Mouse (Mus musculus) MEL (cell line): ENCODE results near the gene D630039A03Rik. TPM values are rescaled to one million over a fixed set of nuclear protein-coding genes. Genes with fewer than 3 reads are reported as not detected.

ENCODE experiments used
- DNase-seq: peaks from one replicate; pipeline ENCODE4 v3.0.0; 2011; ENCODE audit warnings: low read depth, low spot score
- H3K27ac ChIP-seq: 2 replicates; pipeline ENCODE4 v1.5.1; 2012; ENCODE audit warnings: low read depth, mild to moderate bottlenecking, control low read depth, low read length, moderate library complexity; ENCODE audit not compliant: control insufficient read depth
- H3K27me3 ChIP-seq, 2 experiments: fragments of 150-350 bp in 1 of 2; sonication (generic) in 1 of 2; 2 replicates each; pipeline ENCODE4 v1.6.1; 2012; ENCODE audit warnings: low read length in 2 of 2, mild to moderate bottlenecking in 2 of 2, improper control_type of control experiment in 1 of 2, moderate library complexity in 1 of 2; ENCODE audit not compliant: insufficient read depth in 2 of 2, control insufficient read depth in 1 of 2
- H3K36me3 ChIP-seq, 2 experiments: 2 replicates each; pipeline ENCODE4 v1.6.1; 2012 to 2014; ENCODE audit warnings: low read length in 2 of 2, improper control_type of control experiment in 1 of 2, inconsistent platforms in 1 of 2, mild to moderate bottlenecking in 1 of 2; ENCODE audit not compliant: insufficient read depth in 2 of 2, control insufficient read depth in 1 of 2
- H3K4me1 ChIP-seq, 2 experiments: fragments of 150-350 bp in 1 of 2; sonication (generic) in 1 of 2; 2 replicates each; pipeline ENCODE4 v1.6.1; 2012; ENCODE audit warnings: low read length in 2 of 2, improper control_type of control experiment in 1 of 2, mild to moderate bottlenecking in 1 of 2; ENCODE audit not compliant: insufficient read depth in 2 of 2, control insufficient read depth in 1 of 2
- H3K4me3 ChIP-seq, 2 experiments: fragments of 150-350 bp in 1 of 2; sonication (generic) in 1 of 2; 2 replicates each; pipeline ENCODE4 v1.5.1; 2012; ENCODE audit warnings: low read depth in 2 of 2, low read length in 2 of 2, mild to moderate bottlenecking in 2 of 2, moderate library complexity in 2 of 2, control low read depth in 1 of 2, improper control_type of control experiment in 1 of 2; ENCODE audit not compliant: control insufficient read depth in 1 of 2, insufficient read depth in 1 of 2
- H3K79me2 ChIP-seq: 2 replicates; pipeline ENCODE4 v1.6.1; 2012; ENCODE audit warnings: mild to moderate bottlenecking, low read length, moderate library complexity; ENCODE audit not compliant: control insufficient read depth, poor library complexity, insufficient read depth
- H3K9ac ChIP-seq: 2 replicates; pipeline ENCODE4 v1.6.1; 2012; ENCODE audit warnings: low read depth, mild to moderate bottlenecking, control low read depth, low read length, moderate library complexity; ENCODE audit not compliant: control insufficient read depth, poor library complexity, severe bottlenecking
- H3K9me3 ChIP-seq: fragments of 150-350 bp; sonication (generic); replicated peaks from 2 replicates; pipeline ENCODE4 v1.6.1; 2012; ENCODE audit warnings: mild to moderate bottlenecking, low read length, improper control_type of control experiment, moderate library complexity; ENCODE audit not compliant: insufficient read depth
- BHLHE40 ChIP-seq: IDR thresholded peaks from 2 replicates; pipeline ENCODE4 v1.6.1; 2012; ENCODE audit warnings: low read depth, mild to moderate bottlenecking, inconsistent platforms, low read length, improper control_type of control experiment, borderline replicate concordance
- EP300 ChIP-seq, 2 experiments: IDR thresholded peaks; 2 replicates each; pipeline ENCODE4 v1.6.1; 2011; ENCODE audit warnings: improper control_type of control experiment in 2 of 2, low read length in 2 of 2, low read depth in 1 of 2, mild to moderate bottlenecking in 1 of 2
- ETS1 ChIP-seq: IDR thresholded peaks from 2 replicates; pipeline ENCODE4 v1.6.1; 2012; ENCODE audit warnings: low read depth, mild to moderate bottlenecking, inconsistent platforms, low read length, improper control_type of control experiment, moderate library complexity
- GABPA ChIP-seq: IDR thresholded peaks from 2 replicates; pipeline ENCODE4 v1.6.1; 2012; ENCODE audit warnings: low read depth, mild to moderate bottlenecking, inconsistent platforms, low read length, improper control_type of control experiment, moderate library complexity
- JUND ChIP-seq: IDR thresholded peaks from 2 replicates; pipeline ENCODE4 v1.6.1; 2011; ENCODE audit warnings: low read depth, mild to moderate bottlenecking, improper control_type of control experiment, low read length
- MAFK ChIP-seq: IDR thresholded peaks from 2 replicates; pipeline ENCODE4 v1.6.1; 2011; ENCODE audit warnings: low read depth, mild to moderate bottlenecking, low read length, improper control_type of control experiment, borderline replicate concordance
- MEF2A ChIP-seq: IDR thresholded peaks from 2 replicates; pipeline ENCODE4 v1.6.1; 2014; ENCODE audit warnings: low read depth, mild to moderate bottlenecking, inconsistent platforms, low read length, improper control_type of control experiment; ENCODE audit not compliant: poor library complexity, insufficient replicate concordance, severe bottlenecking; ENCODE audit errors: extremely low read depth
- MYB ChIP-seq: IDR thresholded peaks from 2 replicates; pipeline ENCODE4 v1.6.1; 2011; ENCODE audit warnings: mild to moderate bottlenecking, low read depth, low read length, improper control_type of control experiment
- MYC ChIP-seq: IDR thresholded peaks from 2 replicates; pipeline ENCODE4 v1.6.1; 2011; ENCODE audit warnings: low read depth, mild to moderate bottlenecking, low read length, improper control_type of control experiment, moderate library complexity
- NELFE ChIP-seq: IDR thresholded peaks from 2 replicates; pipeline ENCODE4 v1.6.1; 2011; ENCODE audit warnings: low read depth, low read length, improper control_type of control experiment
- NRF1 ChIP-seq: IDR thresholded peaks from 2 replicates; pipeline ENCODE4 v1.6.1; 2014; ENCODE audit warnings: low read depth, mild to moderate bottlenecking, inconsistent platforms, low read length, improper control_type of control experiment, moderate library complexity; ENCODE audit not compliant: poor library complexity, insufficient read depth, severe bottlenecking
- SIN3A ChIP-seq: IDR thresholded peaks from 2 replicates; pipeline ENCODE4 v1.6.1; 2012; ENCODE audit warnings: low read length, improper control_type of control experiment, inconsistent platforms
- TCF12 ChIP-seq: IDR thresholded peaks from 2 replicates; pipeline ENCODE4 v1.6.1; 2014; ENCODE audit warnings: low read depth, mild to moderate bottlenecking, inconsistent platforms, low read length, improper control_type of control experiment, moderate library complexity
- USF1 ChIP-seq: IDR thresholded peaks from 2 replicates; pipeline ENCODE4 v1.6.1; 2014; ENCODE audit warnings: low read depth, mild to moderate bottlenecking, inconsistent platforms, low read length, improper control_type of control experiment, moderate library complexity
- USF2 ChIP-seq, 2 experiments: IDR thresholded peaks; 2 replicates each; pipeline ENCODE4 v1.6.1; 2011 to 2012; ENCODE audit warnings: improper control_type of control experiment in 2 of 2, low read length in 2 of 2, borderline replicate concordance in 1 of 2, inconsistent platforms in 1 of 2, low read depth in 1 of 2, mild to moderate bottlenecking in 1 of 2; ENCODE audit not compliant: insufficient read depth in 1 of 2
- ZNF384 ChIP-seq: IDR thresholded peaks from 2 replicates; pipeline ENCODE4 v1.6.1; 2012; ENCODE audit warnings: low read depth, mild to moderate bottlenecking, inconsistent platforms, low read length, improper control_type of control experiment
- polyA plus RNA-seq, 2 experiments: library from polyadenylated mRNA; stranded (reverse) in 1 of 2; unstranded in 1 of 2; fragments of >175 nt in 1 of 2; fragments of >200 nt in 1 of 2; gene quantifications; 2 replicates each; pipeline versions ENCODE4 v1.2.1 to v1.2.4; 2012; ENCODE audit warnings: low replicate concordance in 2 of 2, low read depth in 1 of 2; ENCODE audit not compliant: insufficient read length in 2 of 2, insufficient read depth in 1 of 2, missing spikeins in 1 of 2
- total RNA-seq: library from RNA; depleted of rRNA; stranded (reverse); fragments of 300-350 nt; gene quantifications from 2 replicates; pipeline ENCODE4 v1.2.3, GENCODE M21; 2012; rRNA removed

Gene D630039A03Rik
- total and polyA plus RNA-seq, 3 experiments = not detected

GRCm38 (mm10) chr4:57861166-57861565 lies 54.9 kb downstream of the D630039A03Rik start:
- Histone ChIP-seq H3K79me2 (no peaks in the 10 kb centered on the region), H3K27ac (no peak overlapping the region), H3K36me3 (no peaks in the 10 kb centered on the region), H3K4me1 (no peaks in the 10 kb centered on the region; a peak in 1 of 4 replicates), H3K27me3 (no peaks in the 10 kb centered on the region), H3K9me3 (no peaks in the 10 kb centered on the region), H3K4me3 (no peak overlapping the region), H3K9ac (no peak overlapping the region)
- TF ChIP-seq MEF2A (no peak), SIN3A (no peak), JUND (no peak), EP300 (IDR thresholded peaks at IDR 0.05; ENCODE audit: low read depth in 1 of 2, low read length in 2 of 2) (no peak), BHLHE40 (no peak), ZNF384 (no peak), MYC (no peak), NELFE (no peak), MYB (no peak), NRF1 (no peak)
- DNase-seq = no peak

DNA sequence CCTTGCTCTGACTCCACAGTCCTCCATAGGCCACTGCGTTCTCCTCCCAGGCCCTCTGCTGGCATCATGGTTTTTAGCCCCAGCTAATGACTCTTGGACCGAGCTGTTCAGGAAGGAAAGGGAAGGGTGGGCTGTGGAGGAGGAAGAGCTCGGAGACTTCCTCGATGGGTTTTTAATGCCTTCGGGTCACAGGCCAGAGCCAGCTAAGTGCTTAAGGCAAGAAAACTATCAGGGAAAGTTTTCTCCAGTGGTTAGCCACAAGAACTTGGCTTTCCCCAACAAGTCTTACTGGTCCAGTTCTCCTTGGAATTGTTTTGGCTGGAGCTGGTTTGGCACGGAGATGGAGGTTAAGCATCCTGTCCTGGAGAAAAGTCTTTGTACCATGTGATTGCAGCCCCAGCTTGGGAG lies 55.9 kb downstream of the D630039A03Rik start:
- Histone ChIP-seq H3K36me3 (no peaks in the 10 kb centered on the region), H3K27ac (no peak overlapping the region), H3K79me2 (no peaks in the 10 kb centered on the region), H3K4me3 (no peak overlapping the region), H3K4me1 (no peaks in the 10 kb centered on the region; a peak in 1 of 4 replicates), H3K9me3 (no peaks in the 10 kb centered on the region), H3K9ac (no peak overlapping the region), H3K27me3 (no peaks in the 10 kb centered on the region)
- no peak for TF ChIP-seq ETS1
- TF ChIP-seq TCF12 = no peak
- no peak for TF ChIP-seq NRF1
- TF ChIP-seq SIN3A = no peak
- TF ChIP-seq MEF2A = no peak
- TF ChIP-seq GABPA = no peak
- TF ChIP-seq USF2 (IDR thresholded peaks at IDR 0.05; ENCODE audit: borderline replicate concordance in 1 of 2, insufficient read depth in 1 of 2, low read depth in 1 of 2, low read length in 2 of 2) = no peak
- TF ChIP-seq ZNF384 = no peak
- no peak for TF ChIP-seq NELFE
- no peak for TF ChIP-seq BHLHE40
- no peak for TF ChIP-seq MAFK
- TF ChIP-seq USF1 = no peak
- no peak for DNase-seq

Other genes starting within 250 kb of the D630039A03Rik start
- gene Akap2, start 198.6 kb downstream of the D630039A03Rik start, total RNA-seq = 1.7 and 2.6 TPM in 2 replicates
- 1 to 10 TPM in 1 of 2 experiments, not detected in 1; 7.2 TPM for gene Akap2, start 198.6 kb downstream of the D630039A03Rik start, polyA plus RNA-seq
- 366 and 487 TPM in 2 replicates for gene Txn1, start 40.1 kb upstream of the D630039A03Rik start, total RNA-seq
- 100 to 1,000 TPM in 1 of 2 experiments, not detected in 1; 395 TPM for gene Txn1, start 40.1 kb upstream of the D630039A03Rik start, polyA plus RNA-seq
- gene Txndc8, start 92.8 kb upstream of the D630039A03Rik start, total RNA-seq = not detected in 2 replicates
- not detected for gene Txndc8, start 92.8 kb upstream of the D630039A03Rik start, polyA plus RNA-seq